Mouse (Mus musculus) intestine, postnatal 0 days (tissue): ENCODE data around the gene Il15. TPM values are rescaled to one million over a fixed set of nuclear protein-coding genes. Genes with fewer than 3 reads are reported as not detected.

ENCODE experiments used
- ATAC-seq: fragments of 200-750 bp; cut with Nextera tagmentation; 2 replicates; pipeline ENCODE4 v1.8.0; 2017; ENCODE audit warnings: mild to moderate bottlenecking, moderate TSS enrichment, moderate library complexity
- H3K27ac ChIP-seq: fragments of 300-500 bp; sonication (generic); 2 replicates; pipeline ENCODE4 v1.5.1; 2014; ENCODE audit warnings: mild to moderate bottlenecking, low read depth, low read length, moderate library complexity
- H3K27me3 ChIP-seq: fragments of 300-500 bp; sonication (generic); replicated peaks from 2 replicates; pipeline ENCODE4 v1.6.1; 2014; ENCODE audit warnings: low read length, mixed read lengths; ENCODE audit not compliant: control insufficient read depth, insufficient read depth
- H3K36me3 ChIP-seq: fragments of 300-500 bp; sonication (generic); 2 replicates; pipeline ENCODE4 v1.6.1; 2014; ENCODE audit warnings: mild to moderate bottlenecking, moderate library complexity; ENCODE audit not compliant: control insufficient read depth, insufficient read depth
- H3K4me1 ChIP-seq: fragments of 300-500 bp; sonication (generic); replicated peaks from 2 replicates; pipeline ENCODE4 v1.6.1; 2014; ENCODE audit warnings: antibody characterized with exemption, low read length, mixed read lengths; ENCODE audit not compliant: control insufficient read depth, insufficient read depth
- H3K4me2 ChIP-seq: fragments of 300-500 bp; sonication (generic); replicated peaks from 2 replicates; pipeline ENCODE4 v1.6.1; 2014; ENCODE audit warnings: low read depth, mild to moderate bottlenecking, moderate library complexity
- H3K4me3 ChIP-seq: fragments of 300-500 bp; sonication (generic); 2 replicates; pipeline ENCODE4 v1.5.1; 2014; ENCODE audit warnings: low read depth, low read length
- H3K9ac ChIP-seq: fragments of 300-500 bp; sonication (generic); 2 replicates; pipeline ENCODE4 v1.6.1; 2014; ENCODE audit warnings: mild to moderate bottlenecking, low read depth, low read length
- H3K9me3 ChIP-seq: fragments of 300-500 bp; sonication (generic); 2 replicates; pipeline ENCODE4 v1.6.1; 2016; ENCODE audit warnings: mixed run types; ENCODE audit not compliant: control insufficient read depth
- CTCF ChIP-seq: sonication (generic); IDR thresholded peaks from 2 replicates; pipeline ENCODE4 v1.5.1; 2016; ENCODE audit warnings: low read depth, mild to moderate bottlenecking, control low read depth, antibody characterized with exemption, moderate library complexity
- WGBS: fragments of 180-500 bp; shearing (Covaris S2); extraction: QIAGEN DNeasy Blood & Tissue Kit; methylation state at CpG from one replicate; pipeline ENCODE4 v1.1.7; 2014; 5-methylcytosine and 5-hydroxymethylcytosine counted together
- polyA plus RNA-seq: library from polyadenylated mRNA; unstranded; fragments of >200 nt; fragmentation: Nextera tagmentation; extraction: Ambion mirVana; gene quantifications from 2 replicates; pipeline ENCODE4 v1.2.1, GENCODE M21; 2015

The Il15 gene
- polyA plus RNA-seq, 1 experiment from 2014 or later: 9.2 TPM

GRCm38 (mm10) chr8:82317446-82317845 lies 85.6 kb downstream of the Il15 start:
- no peaks in the 10 kb centered on the region for H3K36me3 ChIP-seq
- WGBS: 43% methylated on average over 3 of the region's 3 CpGs
- H3K27me3 ChIP-seq: no peaks in the 10 kb centered on the region
- H3K27ac ChIP-seq: no peak overlapping the region
- no peak for TF ChIP-seq CTCF
- H3K9me3 ChIP-seq: no peaks in the 10 kb centered on the region
- no peak overlapping the region for H3K9ac ChIP-seq
- ATAC-seq: no peak
- no peaks in the 10 kb centered on the region for H3K4me1 ChIP-seq
- no peak overlapping the region for H3K4me2 ChIP-seq
- H3K4me3 ChIP-seq: no peak overlapping the region

GRCm38 (mm10) chr8:82306424-82306823 lies 96.6 kb downstream of the Il15 start:
- 43% methylated on average over 1 of the region's 1 CpGs for WGBS
- no peak for ATAC-seq
- no peak for TF ChIP-seq CTCF
- Histone ChIP-seq H3K36me3 (no peaks in the 10 kb centered on the region), H3K9ac (no peak overlapping the region), H3K4me1 (no peaks in the 10 kb centered on the region), H3K27ac (no peak overlapping the region), H3K4me2 (no peak overlapping the region), H3K4me3 (no peak overlapping the region), H3K27me3 (no peaks in the 10 kb centered on the region), H3K9me3 (no peaks in the 10 kb centered on the region)

- Histone ChIP-seq H3K9me3 (no peaks in the 10 kb centered on the region), H3K4me2 (no peak overlapping the region), H3K27ac (no peak overlapping the region), H3K27me3 (no peaks in the 10 kb centered on the region), H3K36me3 (no peaks in the 10 kb centered on the region), H3K9ac (no peak overlapping the region), H3K4me1 (no peaks in the 10 kb centered on the region), H3K4me3 (no peak overlapping the region)
- TF ChIP-seq CTCF: no peak
- ATAC-seq: no peak
- 84% methylated on average over 2 of the region's 2 CpGs for WGBS
These were observed 106.8 kb downstream of the Il15 start for GRCm38 (mm10) chr8:82296256-82296655.

- no peaks in the 10 kb centered on the region for H3K27me3 ChIP-seq
- TF ChIP-seq CTCF: no peak
- no peak overlapping the region for H3K27ac ChIP-seq
- no peaks in the 10 kb centered on the region for H3K9me3 ChIP-seq
- no peak overlapping the region for H3K9ac ChIP-seq
- ATAC-seq: no peak
- no peak overlapping the region for H3K4me3 ChIP-seq
- no peak overlapping the region for H3K4me2 ChIP-seq
- WGBS: 87% methylated on average over 5 of the region's 5 CpGs
- H3K36me3 ChIP-seq: no peaks in the 10 kb centered on the region
- H3K4me1 ChIP-seq: no peaks in the 10 kb centered on the region
These were observed 111.4 kb downstream of the Il15 start for GRCm38 (mm10) chr8:82291659-82292058.

- H3K27ac ChIP-seq: no peak overlapping the region
These were observed 117.2 kb downstream of the Il15 start for GRCm38 (mm10) chr8:82285866-82286265.

GRCm38 (mm10) chr8:82281995-82282394 lies 121.0 kb downstream of the Il15 start:
- no peak overlapping the region for H3K4me3 ChIP-seq
- no peaks in the 10 kb centered on the region for H3K9me3 ChIP-seq
- H3K4me2 ChIP-seq: no peak overlapping the region
- H3K27me3 ChIP-seq: no peaks in the 10 kb centered on the region
- WGBS: 81% methylated on average over 5 of the region's 5 CpGs
- H3K36me3 ChIP-seq: no peaks in the 10 kb centered on the region
- no peak overlapping the region for H3K9ac ChIP-seq
- no peak overlapping the region for H3K27ac ChIP-seq
- ATAC-seq: no peak
- no peaks in the 10 kb centered on the region for H3K4me1 ChIP-seq
- TF ChIP-seq CTCF: no peak

More at GRCm38 (mm10) chr8:82285866-82286265, 117.2 kb downstream of the Il15 start:
- no peaks in the 10 kb centered on the region for H3K36me3 ChIP-seq
- no peaks in the 10 kb centered on the region for H3K4me1 ChIP-seq
- TF ChIP-seq CTCF: no peak
- no peak overlapping the region for H3K4me3 ChIP-seq
- no peak overlapping the region for H3K4me2 ChIP-seq
- no peak overlapping the region for H3K9ac ChIP-seq
- H3K9me3 ChIP-seq: no peaks in the 10 kb centered on the region
- ATAC-seq: no peak
- 90% methylated on average over 3 of the region's 3 CpGs for WGBS
- no peaks in the 10 kb centered on the region for H3K27me3 ChIP-seq
